Mouse (Mus musculus) adrenal gland, adult 2 months (tissue): Measurements from ENCODE around the gene Zbtb9. TPM values are rescaled to one million over a fixed set of nuclear protein-coding genes. Genes with fewer than 3 reads are reported as not detected.
"Not testable (repeated sequence)": the region's sequence is repeated elsewhere in the genome, so short reads cannot be mapped to it uniquely, and the experiment has no call there.

Source experiments
- DNase-seq: peaks from one replicate; pipeline ENCODE4 v3.0.0; 2021
- polyA plus RNA-seq: library from polyadenylated mRNA; depleted of rRNA; stranded (reverse); fragments of >200 nt; gene quantifications from 2 replicates; pipeline ENCODE4 v1.2.3, GENCODE M21; 2012
- total RNA-seq, 2 experiments: library from RNA; stranded (reverse); gene quantifications; 2 replicates each; pipeline ENCODE4 v1.2.3; 2021

Gene Zbtb9
- total and polyA plus RNA-seq, 3 experiments = 4.6 to 8.7 (median 7.1) TPM

DNA sequence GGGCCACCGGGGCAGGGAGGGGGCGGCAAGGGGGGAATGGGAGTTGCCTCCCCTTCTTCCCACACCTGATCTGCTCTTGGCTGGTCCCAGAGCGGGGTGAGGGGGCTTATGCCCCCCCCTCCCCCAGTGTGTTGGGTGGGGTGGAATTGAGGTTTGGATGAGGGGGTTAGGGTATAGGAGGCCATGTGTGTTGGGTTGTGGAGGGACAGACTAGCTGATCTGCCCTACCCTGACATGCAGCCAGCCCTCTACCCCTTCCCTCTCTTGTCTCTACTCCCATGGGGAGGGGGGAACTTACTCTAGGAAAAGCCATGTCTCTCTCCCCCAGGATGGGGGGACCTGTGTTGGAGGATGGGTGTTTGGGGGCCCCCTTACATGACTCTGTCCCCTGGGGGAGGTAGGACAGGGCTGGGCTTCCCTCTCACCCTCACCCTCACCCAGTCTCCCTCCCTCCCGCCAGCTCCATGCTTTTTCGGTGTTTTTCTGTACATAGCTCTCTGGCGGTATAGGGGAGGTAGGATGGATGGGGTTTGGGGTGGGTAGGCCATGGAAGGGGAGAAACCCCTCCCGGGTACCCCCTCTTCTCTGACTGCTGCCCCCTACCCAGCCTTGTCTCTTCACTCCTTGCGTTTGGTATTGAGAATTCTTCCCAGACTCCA lies 1.6 kb upstream of the Zbtb9 start:
- no peak for DNase-seq

- DNase-seq = no peak
Measured at GRCm38 (mm10) chr17:26972107-26972506, 860 bp upstream of the Zbtb9 start.

DNA sequence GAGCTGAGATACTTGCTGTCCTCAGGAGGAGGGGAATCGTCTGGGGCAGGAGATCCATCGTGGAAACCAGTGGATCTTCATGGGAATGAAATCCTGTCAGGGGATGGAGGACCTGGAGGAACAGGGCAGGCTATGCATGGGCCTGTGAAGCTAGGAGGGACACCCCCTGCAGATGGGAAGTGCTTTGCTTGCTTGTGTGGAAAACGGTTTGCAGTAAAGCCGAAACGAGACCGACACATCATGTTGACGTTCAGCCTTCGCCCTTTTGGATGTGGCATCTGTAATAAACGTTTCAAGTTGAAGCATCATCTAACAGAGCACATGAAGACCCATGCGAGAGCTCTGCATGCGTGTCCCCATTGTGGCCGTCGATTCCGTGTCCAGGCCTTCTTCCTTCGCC lies 1.6 kb downstream of the Zbtb9 start:
- DNase-seq = no peak

DNA sequence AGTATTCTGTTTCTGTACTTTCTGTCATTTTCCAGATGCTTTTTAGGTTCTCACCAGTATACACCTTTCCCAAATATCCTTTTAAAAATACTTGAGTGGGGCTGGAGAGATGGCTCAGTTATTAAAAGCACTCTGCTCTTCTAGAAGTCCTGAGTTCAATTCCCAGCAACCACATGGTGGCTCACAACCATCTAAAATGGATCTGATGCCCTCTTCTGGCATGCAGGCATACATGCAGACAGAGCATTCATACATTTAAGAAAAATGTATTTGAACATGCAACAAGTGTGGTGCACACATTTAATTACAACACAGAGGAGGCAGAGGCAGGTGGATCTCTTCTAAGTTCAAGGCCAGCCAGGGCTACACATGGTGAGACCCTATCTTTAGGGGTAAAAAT lies 2.4 kb downstream of the Zbtb9 start:
- DNase-seq = no peak

DNA sequence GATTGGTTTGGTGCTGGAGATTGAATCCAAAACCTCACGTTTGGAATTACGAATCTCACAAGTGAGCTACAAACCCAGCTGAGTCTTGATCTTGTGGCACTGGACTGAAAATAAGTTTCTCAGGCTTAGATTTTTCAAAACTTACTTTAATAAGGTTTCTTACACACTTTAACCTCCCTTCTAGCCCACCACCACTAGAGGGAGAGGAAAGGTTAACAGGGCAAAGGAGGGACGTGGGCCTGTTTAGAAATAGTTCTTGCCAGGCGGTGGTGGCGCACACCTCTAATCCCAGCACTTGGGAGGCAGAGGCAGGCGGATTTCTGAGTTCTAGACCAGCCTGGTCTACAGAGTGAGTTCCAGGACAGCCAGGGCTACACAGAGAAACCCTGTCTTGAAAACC lies 4.4 kb downstream of the Zbtb9 start:
- DNase-seq = not testable (repeated sequence)

DNA sequence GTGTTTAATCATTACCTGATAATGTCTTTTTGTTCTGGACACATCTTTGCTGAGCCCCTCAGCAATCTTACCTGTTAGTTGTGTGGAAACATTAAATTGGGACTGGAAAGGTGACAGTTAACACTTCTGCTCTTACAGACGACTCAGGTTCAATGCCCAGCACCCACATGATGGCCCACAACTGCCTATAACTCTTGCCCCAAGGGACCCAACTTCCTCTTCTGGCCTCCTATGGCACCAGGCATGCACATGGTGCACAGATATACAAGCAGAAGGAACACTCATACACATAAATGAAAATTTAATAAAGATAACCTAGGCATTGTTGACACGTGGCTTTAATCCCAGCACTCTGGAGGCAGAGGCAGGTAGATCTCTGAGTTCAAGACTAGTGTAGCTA lies 6.5 kb downstream of the Zbtb9 start:
- no peak for DNase-seq

DNA sequence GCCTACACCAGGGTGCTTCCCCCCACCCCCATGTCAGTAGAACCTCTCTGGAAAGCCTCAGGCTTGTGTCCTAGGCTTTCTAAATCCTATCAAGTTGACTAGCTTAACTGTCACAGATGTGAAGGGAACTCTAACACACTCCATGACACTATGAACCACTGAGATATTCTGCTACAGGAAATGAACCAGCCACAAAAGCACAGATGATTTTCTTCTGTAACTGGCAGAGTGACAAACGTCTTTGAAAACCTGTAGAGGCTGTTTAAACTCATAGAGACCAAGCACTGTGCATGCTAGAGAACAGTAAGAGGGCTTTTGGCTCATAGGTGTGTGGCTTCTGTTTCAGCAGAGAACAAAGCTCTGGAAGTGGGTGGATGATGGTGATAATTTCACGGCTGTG lies 8.1 kb downstream of the Zbtb9 start:
- no peak for DNase-seq

DNA sequence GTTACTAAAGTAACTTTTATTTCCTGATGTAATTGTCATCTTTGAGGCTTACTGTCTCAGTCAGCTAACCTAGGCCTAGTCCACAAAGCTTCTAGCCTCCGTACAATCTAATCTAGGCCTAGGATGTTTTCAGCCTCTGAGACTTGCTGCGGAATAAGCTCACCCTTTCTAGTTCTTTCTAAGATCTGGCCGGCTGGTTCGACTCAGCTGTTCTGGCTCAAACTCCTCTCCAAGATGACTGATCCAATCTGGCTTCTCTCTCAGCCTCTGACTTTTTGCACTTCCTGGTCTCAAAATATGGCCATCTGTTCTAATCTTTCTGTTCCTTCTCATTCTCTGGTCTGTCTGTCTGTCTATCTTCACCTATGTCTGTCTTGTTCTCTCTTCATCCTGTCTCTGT lies 10.4 kb downstream of the Zbtb9 start:
- no peak for DNase-seq

- no peak for DNase-seq
Measured at GRCm38 (mm10) chr17:26985503-26986179, 12.7 kb downstream of the Zbtb9 start.

GRCm38 (mm10) chr17:26990521-26990920 lies 17.6 kb downstream of the Zbtb9 start:
- DNase-seq = no peak

- DNase-seq = peak; percentile 68
Measured at GRCm38 (mm10) chr17:26994410-26994809, 21.4 kb downstream of the Zbtb9 start.

DNA sequence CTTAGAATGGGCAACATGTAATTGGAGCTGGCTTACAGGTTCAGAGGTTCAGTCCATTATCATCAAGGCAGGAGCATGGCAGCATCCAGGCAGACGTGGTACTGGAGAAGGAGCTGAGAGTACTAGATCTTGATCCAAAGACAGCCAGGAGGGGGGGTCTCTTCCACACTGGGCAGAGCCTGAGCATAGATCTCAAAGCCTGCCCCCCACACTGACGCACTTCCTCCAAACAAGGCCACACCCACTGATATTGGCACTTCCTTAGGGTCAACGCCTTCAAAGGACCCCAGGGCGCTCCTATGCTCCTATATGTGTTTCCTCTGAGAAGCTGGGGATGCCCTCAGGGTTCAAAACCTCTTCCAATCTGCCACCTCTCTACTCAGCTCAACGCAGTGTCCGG lies 22.0 kb downstream of the Zbtb9 start:
- no peak for DNase-seq

DNA sequence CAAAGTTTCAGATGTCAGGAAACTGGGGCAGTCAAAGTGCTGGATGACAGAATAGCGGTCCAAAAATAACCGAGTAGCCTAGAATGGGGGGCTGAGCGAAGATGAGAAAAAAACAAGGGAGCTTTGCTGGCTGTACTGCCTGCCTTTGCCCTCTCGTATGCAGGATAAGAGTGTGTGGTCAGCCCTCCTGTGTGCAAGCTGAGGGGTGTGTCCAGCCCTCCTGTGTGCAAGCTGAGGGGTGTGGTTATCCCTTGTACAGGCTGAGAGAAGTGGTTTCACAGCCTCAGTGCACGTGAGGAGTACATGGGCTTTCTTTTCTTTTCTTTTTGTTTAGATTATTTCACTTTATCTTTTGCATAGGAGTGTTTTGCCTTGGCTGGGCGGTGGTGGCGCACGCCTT lies 22.6 kb downstream of the Zbtb9 start:
- no peak for DNase-seq

GRCm38 (mm10) chr17:26997661-26998060 lies 24.7 kb downstream of the Zbtb9 start:
- no peak for DNase-seq

DNA sequence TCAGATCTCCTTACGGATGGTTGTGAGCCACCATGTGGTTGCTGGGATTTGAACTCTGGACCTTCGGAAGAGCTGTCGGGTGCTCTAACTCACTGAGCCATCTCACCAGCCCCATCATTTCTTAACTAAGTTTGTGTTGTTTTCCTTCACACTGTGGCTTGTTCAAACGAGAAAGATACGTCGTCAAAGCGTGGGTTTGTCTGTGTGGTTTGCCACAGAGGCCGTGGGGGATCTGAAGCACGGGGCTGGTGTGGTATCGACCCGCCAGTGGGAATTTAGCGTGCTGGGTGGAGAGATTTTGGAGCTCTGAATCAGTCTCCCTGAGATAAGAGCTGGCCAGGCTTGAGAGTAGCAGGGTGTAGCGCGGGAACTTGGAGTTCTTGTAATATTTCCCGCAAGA lies 25.3 kb downstream of the Zbtb9 start:
- DNase-seq = no peak

GRCm38 (mm10) chr17:26999996-27000395 lies 27.0 kb downstream of the Zbtb9 start:
- DNase-seq = no peak

DNA sequence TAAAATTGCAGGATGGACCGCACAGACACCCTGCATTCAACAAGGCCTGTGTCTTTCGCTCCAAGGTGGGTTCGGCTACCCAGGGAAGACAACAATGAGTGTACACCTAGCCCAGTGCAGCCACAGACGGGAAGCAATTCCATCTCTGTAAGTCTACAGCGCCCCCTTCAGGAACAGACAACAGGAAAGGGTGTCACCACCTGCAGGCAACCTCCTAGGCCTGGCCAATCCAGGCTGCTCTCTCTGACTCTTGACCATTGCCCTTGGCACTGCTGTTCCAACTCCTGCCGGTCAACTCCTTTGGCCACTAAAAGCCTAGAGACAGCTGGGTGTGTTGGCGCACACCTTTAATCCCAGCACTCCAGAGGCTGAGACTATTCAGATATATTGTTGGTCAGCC lies 28.2 kb downstream of the Zbtb9 start:
- DNase-seq = no peak

DNA sequence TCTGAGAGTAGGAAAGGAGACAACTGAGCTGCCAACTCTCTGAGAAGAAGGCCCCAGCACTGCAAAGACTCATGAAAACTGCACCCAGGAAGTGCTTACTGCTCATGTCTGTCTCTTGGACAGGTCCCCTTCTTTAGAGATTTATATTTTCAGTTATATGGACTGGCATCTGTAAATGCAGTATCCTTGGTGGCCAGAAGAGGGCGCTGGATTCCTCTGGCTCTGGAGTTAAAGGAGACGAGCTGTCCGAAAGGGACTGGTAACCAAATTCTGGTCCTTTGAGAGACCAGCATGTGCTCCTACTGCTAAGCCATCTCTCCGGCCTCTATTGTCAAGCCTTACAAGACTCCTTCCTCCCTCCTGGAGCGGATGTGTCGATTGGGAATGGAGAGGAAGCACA lies 28.9 kb downstream of the Zbtb9 start:
- DNase-seq = no peak

GRCm38 (mm10) chr17:27004431-27004830 lies 31.5 kb downstream of the Zbtb9 start:
- peak; percentile 53 for DNase-seq

GRCm38 (mm10) chr17:27004903-27005485 lies 32.0 kb downstream of the Zbtb9 start:
- no peak for DNase-seq

GRCm38 (mm10) chr17:27005644-27006043 lies 32.7 kb downstream of the Zbtb9 start:
- no peak for DNase-seq

GRCm38 (mm10) chr17:27008277-27008676 lies 35.3 kb downstream of the Zbtb9 start:
- DNase-seq = no peak

- no peak for DNase-seq
Measured at GRCm38 (mm10) chr17:27011167-27011566, 38.2 kb downstream of the Zbtb9 start.
